Mouse (Mus musculus): ENCODE measurements around the gene Eva1b. TPM values are rescaled to one million over a fixed set of nuclear protein-coding genes. Genes with fewer than 3 reads are reported as not detected.

Eva1b gene
- polyA plus RNA-seq, 1 experiment from 2014 or later: 26.8 TPM

DNA sequence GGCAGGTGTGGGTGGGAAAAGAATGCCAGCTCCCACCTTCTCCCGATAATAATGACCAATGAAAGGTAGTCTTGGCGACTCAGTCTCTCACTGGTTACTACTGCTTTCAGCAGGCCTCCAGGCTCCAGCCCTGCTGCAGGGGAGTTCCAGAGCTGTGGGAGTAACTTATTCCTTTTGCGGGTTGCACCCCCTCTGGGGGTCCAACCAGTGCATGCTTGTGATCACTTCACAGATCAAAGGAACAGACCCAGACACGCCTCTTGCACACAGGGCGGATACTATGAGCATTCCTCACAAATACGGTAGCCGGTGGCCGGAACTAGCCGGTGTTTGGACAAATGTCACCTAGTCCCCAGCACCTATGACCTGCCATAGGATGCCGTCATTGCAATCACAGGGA is 2.3 kb downstream of the Eva1b start:
- Histone ChIP-seq H3K4me1 (peaks cover 21% of the 10 kb centered on the region), H3K9ac (replicated peaks) (no peak overlapping the region), H3K27me3 (peaks cover 52% of the 10 kb centered on the region), H3K4me2 (replicated peaks) (peak overlapping the region; percentile 69), H3K9me3 (no peaks in the 10 kb centered on the region), H3K36me3 (no peaks in the 10 kb centered on the region), H3K4me3 (0 out of 2 replicates have a peak overlapping the region, but pooled peaks have one; percentile 47), H3K27ac (replicated peaks) (no peak overlapping the region)
- 58% methylated on average over 10 of the region's 10 CpGs for WGBS
- no peak for ATAC-seq (ENCODE audit: low FRiP score, low read depth)

DNA sequence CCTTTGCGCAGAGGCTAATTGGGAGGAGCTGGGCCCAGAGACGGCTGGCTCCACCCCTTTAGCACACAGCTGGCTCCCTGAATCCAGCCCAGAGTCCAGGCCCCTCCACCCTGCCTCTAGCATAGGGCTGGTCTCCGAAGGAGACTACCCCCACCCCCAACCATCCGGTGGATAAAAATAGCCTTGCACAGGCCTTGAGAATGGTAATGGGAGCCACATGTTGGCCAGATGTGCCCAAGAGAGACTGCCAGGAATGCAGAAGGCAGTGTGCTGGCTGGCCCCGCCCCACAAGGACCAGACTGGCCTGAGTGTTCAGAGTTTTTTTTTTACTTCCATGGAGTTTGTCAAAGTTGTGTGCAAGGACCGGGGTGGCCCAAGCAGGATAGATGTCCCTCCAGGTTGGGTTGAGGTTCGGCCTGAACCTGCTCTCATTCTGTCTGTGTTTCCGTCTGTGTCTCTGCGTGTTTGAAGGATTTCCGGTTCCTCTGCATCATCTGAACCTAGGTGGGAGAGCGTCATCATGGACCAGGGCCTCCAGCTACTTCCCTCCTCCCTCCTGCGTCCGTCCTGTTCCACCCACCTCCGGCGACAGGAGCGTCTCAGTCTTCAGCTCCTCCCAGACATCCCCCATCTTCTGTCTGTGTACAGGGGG is 2.9 kb downstream of the Eva1b start:
- H3K4me3 ChIP-seq: no peak overlapping the region
- H3K4me2 ChIP-seq (replicated peaks): no peak overlapping the region
- no peaks in the 10 kb centered on the region for H3K36me3 ChIP-seq
- H3K27ac ChIP-seq (replicated peaks): no peak overlapping the region
- H3K27me3 ChIP-seq: peaks cover 52% of the 10 kb centered on the region
- 61% methylated on average over 16 of the region's 16 CpGs for WGBS
- peaks cover 21% of the 10 kb centered on the region for H3K4me1 ChIP-seq
- H3K9ac ChIP-seq (replicated peaks): no peak overlapping the region
- ATAC-seq (ENCODE audit: low FRiP score, low read depth): no peak
- no peaks in the 10 kb centered on the region for H3K9me3 ChIP-seq

DNA sequence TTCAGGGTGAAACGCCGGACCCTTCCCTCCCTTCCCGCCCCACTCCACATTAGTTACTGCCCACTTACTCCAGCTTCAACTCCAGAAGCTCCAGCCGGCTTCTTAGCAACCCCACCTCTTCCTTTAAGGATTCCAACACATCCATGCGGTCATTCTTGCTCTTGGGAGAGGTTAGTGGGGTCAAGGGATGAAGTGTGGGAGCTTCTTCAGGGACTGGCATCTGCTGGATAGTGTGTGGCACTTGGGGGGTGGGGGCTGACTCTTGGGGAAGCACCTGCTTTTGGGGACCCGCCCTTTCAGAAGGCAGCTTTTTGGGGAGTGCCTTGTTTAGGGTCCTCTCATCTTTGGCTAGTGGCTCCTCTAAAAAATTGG is 3.4 kb downstream of the Eva1b start:
- no peak overlapping the region for H3K27ac ChIP-seq (replicated peaks)
- no peak overlapping the region for H3K4me3 ChIP-seq
- WGBS: 74% methylated on average over 6 of the region's 6 CpGs
- no peak overlapping the region for H3K9ac ChIP-seq (replicated peaks)
- H3K27me3 ChIP-seq: peaks cover 49% of the 10 kb centered on the region
- H3K9me3 ChIP-seq: no peaks in the 10 kb centered on the region
- H3K4me2 ChIP-seq (replicated peaks): no peak overlapping the region
- H3K4me1 ChIP-seq: peaks cover 21% of the 10 kb centered on the region
- no peak for ATAC-seq (ENCODE audit: low FRiP score, low read depth)
- H3K36me3 ChIP-seq: no peaks in the 10 kb centered on the region

DNA sequence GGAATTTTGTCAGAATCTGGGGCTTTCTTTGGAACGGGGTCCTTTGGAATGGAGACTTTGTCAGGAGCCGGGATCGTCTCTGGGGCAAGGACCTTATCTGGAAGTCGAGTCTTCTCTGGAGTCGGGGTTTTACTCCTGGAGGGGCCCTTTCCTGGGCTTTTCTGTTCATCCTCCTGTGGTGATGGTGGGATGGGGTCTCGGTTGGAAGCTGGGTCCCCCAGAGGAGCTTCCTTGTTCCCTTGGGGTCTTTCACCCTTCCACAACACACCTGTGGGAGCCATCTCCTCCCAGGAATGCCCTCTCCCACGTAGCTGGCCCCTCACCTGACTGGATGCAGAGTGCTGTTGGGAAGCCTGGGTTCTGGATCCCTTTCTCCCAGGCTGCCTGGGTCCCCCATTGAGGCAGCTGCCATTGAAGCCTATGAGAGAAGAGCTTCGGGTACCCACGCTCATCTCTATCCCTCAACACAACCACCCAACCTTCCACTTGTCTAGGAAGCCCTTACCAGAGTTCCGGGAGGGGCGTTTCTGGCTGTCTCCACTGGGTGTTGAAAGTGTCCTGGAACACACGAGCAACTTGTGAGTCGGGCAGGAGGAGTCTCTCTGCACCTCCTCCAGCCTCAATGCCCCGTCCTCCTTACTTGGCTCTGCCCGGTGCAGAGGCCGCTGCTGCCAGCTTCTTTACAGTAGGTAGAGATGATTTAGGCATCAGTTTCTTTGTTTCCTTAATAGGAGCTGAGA is 4.3 kb downstream of the Eva1b start:
- Histone ChIP-seq H3K27me3 (peaks cover 44% of the 10 kb centered on the region), H3K9ac (replicated peaks) (no peak overlapping the region), H3K36me3 (no peaks in the 10 kb centered on the region), H3K9me3 (no peaks in the 10 kb centered on the region), H3K4me3 (no peak overlapping the region), H3K4me2 (replicated peaks) (no peak overlapping the region), H3K4me1 (peaks cover 21% of the 10 kb centered on the region), H3K27ac (replicated peaks) (no peak overlapping the region)
- WGBS: 84% methylated on average over 16 of the region's 16 CpGs
- no peak for ATAC-seq (ENCODE audit: low FRiP score, low read depth)

DNA sequence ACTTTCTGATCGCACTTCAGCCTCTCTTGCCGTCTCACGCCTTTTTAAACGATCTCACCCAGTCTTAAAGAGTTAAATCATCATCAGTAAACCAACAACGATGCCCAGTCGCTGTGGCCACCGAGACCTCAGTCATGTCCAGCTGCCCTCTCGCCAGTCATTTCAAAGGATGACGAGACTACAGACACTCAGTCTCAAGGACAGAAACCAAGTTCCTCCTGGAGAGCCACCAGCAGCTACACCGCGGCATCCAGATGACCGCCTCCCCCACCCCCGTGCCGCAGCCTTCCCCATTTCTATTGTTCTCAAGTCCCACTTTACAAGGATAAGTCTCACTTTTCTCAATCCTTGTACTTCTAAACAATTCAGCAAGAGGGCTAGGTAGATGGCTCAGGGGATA is 5.3 kb downstream of the Eva1b start:
- peaks cover 16% of the 10 kb centered on the region for H3K4me1 ChIP-seq
- H3K27me3 ChIP-seq: peaks cover 36% of the 10 kb centered on the region
- H3K36me3 ChIP-seq: no peaks in the 10 kb centered on the region
- no peak overlapping the region for H3K9ac ChIP-seq (replicated peaks)
- no peak overlapping the region for H3K4me3 ChIP-seq
- H3K9me3 ChIP-seq: no peaks in the 10 kb centered on the region
- ATAC-seq (ENCODE audit: low FRiP score, low read depth): no peak
- H3K4me2 ChIP-seq (replicated peaks): no peak overlapping the region
- H3K27ac ChIP-seq (replicated peaks): no peak overlapping the region
- 58% methylated on average over 14 of the region's 14 CpGs for WGBS

DNA sequence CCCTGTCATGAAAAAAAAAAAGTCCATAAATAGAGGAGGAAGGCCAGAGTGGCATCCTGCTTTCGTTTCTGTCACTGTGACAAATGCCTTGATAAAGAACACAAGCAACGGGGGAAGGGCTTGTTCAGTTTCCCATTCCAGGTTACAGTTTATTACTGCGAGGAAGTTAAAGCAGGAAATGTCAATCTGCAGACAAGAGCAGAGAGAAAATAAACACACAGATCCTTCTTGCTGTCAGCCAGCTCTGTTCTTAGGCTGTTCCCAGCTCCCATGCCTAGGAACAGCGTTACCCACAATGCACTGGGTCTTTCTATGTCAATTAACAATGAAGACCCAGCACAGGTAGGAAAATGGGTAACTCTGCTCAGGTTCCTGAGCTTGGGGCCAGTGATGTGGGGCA is 7.6 kb downstream of the Eva1b start:
- Histone ChIP-seq H3K4me1 (no peaks in the 10 kb centered on the region), H3K9me3 (no peaks in the 10 kb centered on the region), H3K9ac (replicated peaks) (no peak overlapping the region), H3K36me3 (no peaks in the 10 kb centered on the region), H3K27me3 (peaks cover 13% of the 10 kb centered on the region), H3K27ac (replicated peaks) (peak overlapping the region; percentile 54), H3K4me2 (replicated peaks) (no peak overlapping the region), H3K4me3 (no peak overlapping the region)
- 70% methylated on average over 4 of the region's 4 CpGs for WGBS
- ATAC-seq (ENCODE audit: low FRiP score, low read depth): no peak

DNA sequence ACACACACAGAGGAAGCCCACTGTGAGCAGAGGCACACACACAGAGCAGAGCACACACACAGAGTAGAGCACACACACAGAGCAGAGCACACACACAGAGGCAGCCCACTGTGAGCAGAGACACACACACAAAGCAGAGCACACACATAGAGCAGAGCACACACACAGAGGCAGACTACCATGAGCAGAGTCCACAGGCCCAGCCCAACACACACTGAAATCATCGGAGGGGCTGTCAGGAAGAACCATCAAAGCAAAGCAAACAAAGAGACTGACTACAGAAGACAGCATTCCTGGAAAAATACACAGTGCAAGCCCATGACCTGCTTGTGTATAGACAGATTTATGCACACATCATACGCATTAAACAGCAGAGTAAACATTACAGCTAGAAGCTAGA is 8.3 kb downstream of the Eva1b start:
- H3K9me3 ChIP-seq: no peaks in the 10 kb centered on the region
- H3K4me1 ChIP-seq: no peaks in the 10 kb centered on the region
- H3K36me3 ChIP-seq: no peaks in the 10 kb centered on the region
- WGBS: 61% methylated on average over 2 of the region's 2 CpGs
- no peak overlapping the region for H3K4me2 ChIP-seq (replicated peaks)
- peaks cover 6% of the 10 kb centered on the region for H3K27me3 ChIP-seq
- H3K9ac ChIP-seq (replicated peaks): no peak overlapping the region
- no peak for ATAC-seq (ENCODE audit: low FRiP score, low read depth)
- peak overlapping the region; percentile 54 for H3K27ac ChIP-seq (replicated peaks)
- H3K4me3 ChIP-seq: no peak overlapping the region

DNA sequence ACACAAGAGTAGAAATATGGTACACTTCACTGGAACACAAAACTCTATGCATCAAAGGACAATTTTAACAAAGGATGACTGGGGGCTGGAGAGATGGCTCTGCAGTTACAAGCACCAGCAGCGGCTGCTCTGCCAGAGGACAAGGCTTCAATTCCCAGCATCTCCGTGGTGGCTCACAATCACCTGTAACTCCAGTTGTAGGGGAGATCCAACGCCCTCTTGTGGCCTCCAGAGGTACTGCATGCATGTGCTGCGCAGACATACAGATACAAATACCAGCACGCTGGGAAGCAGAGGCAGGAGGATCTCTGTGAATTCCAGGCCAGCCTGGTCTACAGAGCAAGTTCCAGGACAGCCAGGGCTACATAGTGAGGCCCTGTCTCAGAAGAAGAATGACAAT is 9.1 kb downstream of the Eva1b start:
- WGBS: 54% methylated on average over 5 of the region's 5 CpGs
- no peaks in the 10 kb centered on the region for H3K36me3 ChIP-seq
- H3K27me3 ChIP-seq: no peaks in the 10 kb centered on the region; the same call in 1 of the 2 replicates
- no peak overlapping the region for H3K4me3 ChIP-seq
- ATAC-seq (ENCODE audit: low FRiP score, low read depth): no peak
- no peaks in the 10 kb centered on the region for H3K4me1 ChIP-seq
- H3K27ac ChIP-seq (replicated peaks): no peak overlapping the region
- no peaks in the 10 kb centered on the region for H3K9me3 ChIP-seq
- no peak overlapping the region for H3K9ac ChIP-seq (replicated peaks)
- H3K4me2 ChIP-seq (replicated peaks): no peak overlapping the region

DNA sequence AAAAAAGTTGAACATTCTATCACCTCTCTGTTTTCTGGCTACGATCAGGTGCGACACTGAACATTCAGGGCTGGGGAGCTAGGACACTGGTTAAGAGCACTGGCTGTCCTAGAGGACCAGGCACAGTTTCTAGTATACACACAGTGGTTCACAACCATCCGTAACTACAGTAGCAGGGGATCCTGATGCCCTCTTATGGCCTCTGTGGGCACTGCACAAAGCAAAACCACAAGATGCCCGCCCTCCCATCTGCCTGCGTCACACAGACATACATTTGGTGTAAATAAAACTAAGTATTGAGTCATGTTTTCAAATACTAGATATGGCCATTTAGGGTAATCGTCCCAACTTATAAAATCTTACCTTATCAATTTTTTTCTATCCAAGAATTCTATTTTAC is 10.0 kb downstream of the Eva1b start:
- Histone ChIP-seq H3K36me3 (no peaks in the 10 kb centered on the region), H3K4me1 (peaks cover 3% of the 10 kb centered on the region), H3K4me3 (no peak overlapping the region), H3K27me3 (0 out of 2 replicates have a peak, but pooled peaks cover 7% of the 10 kb centered on the region), H3K4me2 (replicated peaks) (no peak overlapping the region), H3K9ac (replicated peaks) (no peak overlapping the region), H3K9me3 (no peaks in the 10 kb centered on the region), H3K27ac (replicated peaks) (no peak overlapping the region)
- WGBS: 92% methylated on average over 6 of the region's 6 CpGs
- no peak for ATAC-seq (ENCODE audit: low FRiP score, low read depth)

DNA sequence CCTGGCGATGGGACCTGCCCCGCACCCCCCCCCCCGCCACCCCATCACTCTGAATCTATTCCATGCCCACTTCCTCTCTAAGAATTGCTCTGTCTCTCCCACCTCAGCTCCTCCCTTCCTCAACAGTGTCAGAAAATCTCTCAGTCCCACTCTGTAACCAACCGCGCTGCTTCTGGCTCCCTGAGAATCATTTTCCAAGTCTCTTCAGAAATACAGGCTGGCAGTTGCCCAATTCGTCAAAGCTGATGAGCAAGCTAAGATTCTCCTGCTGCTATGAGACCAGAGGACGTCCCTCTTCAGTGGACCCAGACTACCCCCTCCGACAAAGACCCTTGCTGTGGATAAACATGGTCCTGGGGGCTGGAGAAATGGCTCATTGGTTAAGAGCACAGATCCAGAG is 11.9 kb downstream of the Eva1b start:
- H3K9ac ChIP-seq (replicated peaks): no peak overlapping the region
- no peak for ATAC-seq (ENCODE audit: low FRiP score, low read depth)
- no peaks in the 10 kb centered on the region for H3K9me3 ChIP-seq
- peaks cover 12% of the 10 kb centered on the region for H3K4me1 ChIP-seq
- H3K27me3 ChIP-seq: 0 out of 2 replicates have a peak, but pooled peaks cover 7% of the 10 kb centered on the region
- H3K4me3 ChIP-seq: no peak overlapping the region
- no peaks in the 10 kb centered on the region for H3K36me3 ChIP-seq
- no peak overlapping the region for H3K27ac ChIP-seq (replicated peaks)
- WGBS: 76% methylated on average over 7 of the region's 8 CpGs
- H3K4me2 ChIP-seq (replicated peaks): no peak overlapping the region

DNA sequence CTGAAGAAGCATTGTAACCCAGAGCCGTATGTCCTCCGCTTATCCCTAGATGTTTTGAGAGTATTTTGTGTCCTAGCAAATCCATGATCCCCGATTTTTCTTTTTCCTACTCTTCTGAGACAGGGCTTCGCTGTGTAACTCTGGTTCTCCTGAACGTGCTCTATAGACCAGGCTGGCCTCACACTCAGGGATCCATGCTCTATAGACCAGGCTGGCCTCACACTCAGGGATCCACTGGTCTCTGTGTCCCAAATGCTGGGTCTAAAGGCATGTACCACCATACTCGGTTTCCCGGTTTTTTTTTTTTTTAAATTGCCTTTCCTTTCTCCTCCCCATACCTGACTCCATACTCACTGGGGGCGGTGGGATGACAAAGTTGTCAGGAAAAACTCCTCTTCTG is 13.4 kb downstream of the Eva1b start:
- Histone ChIP-seq H3K27ac (replicated peaks) (no peak overlapping the region), H3K9ac (replicated peaks) (no peak overlapping the region), H3K27me3 (0 out of 2 replicates have a peak, but pooled peaks cover 7% of the 10 kb centered on the region), H3K9me3 (no peaks in the 10 kb centered on the region), H3K4me1 (peaks cover 12% of the 10 kb centered on the region), H3K36me3 (peaks cover 6% of the 10 kb centered on the region), H3K4me3 (no peak overlapping the region), H3K4me2 (replicated peaks) (no peak overlapping the region)
- 86% methylated on average over 8 of the region's 8 CpGs for whole genome bisulfite sequencing
- ATAC-seq (ENCODE audit: low FRiP score, low read depth): no peak

DNA sequence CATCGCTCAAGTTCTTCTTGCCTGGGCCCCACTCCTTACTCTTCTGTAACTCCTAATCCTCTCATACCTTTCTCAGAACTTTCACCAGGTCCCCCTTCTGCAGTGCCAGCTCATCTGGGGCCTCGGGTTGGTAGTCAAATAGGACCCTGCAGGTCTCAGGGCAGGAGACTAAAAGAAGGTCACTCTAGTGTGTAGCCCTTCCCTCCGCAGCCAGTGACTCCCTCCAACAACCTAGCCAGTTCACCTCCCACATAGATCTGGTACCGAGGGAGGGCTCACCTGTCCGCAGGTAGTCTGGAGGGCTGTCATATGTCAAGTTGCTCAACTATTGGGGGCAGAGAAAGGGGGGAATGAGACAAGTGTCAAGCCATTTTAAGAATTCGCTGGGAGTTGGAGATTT is 13.9 kb downstream of the Eva1b start:
- no peak overlapping the region for H3K27ac ChIP-seq (replicated peaks)
- H3K4me3 ChIP-seq: no peak overlapping the region
- H3K27me3 ChIP-seq: 0 out of 2 replicates have a peak, but pooled peaks cover 7% of the 10 kb centered on the region
- H3K9ac ChIP-seq (replicated peaks): no peak overlapping the region
- 89% methylated on average over 6 of the region's 6 CpGs for WGBS
- peaks cover 11% of the 10 kb centered on the region for H3K36me3 ChIP-seq
- no peak overlapping the region for H3K4me2 ChIP-seq (replicated peaks)
- no peak for ATAC-seq (ENCODE audit: low FRiP score, low read depth)
- H3K9me3 ChIP-seq: no peaks in the 10 kb centered on the region
- H3K4me1 ChIP-seq: peaks cover 12% of the 10 kb centered on the region

Data from midbrain, embryonic 12.5 days (tissue).